Mouse (Mus musculus) heart, postnatal 0 days (tissue): Measurements from ENCODE around the gene Impg2.

Experiments used
- CTCF ChIP-seq: IDR thresholded peaks from 2 replicates; pipeline ENCODE4 v1.5.1; 2016; ENCODE audit warnings: antibody characterized with exemption, control low read depth, low read depth
- EP300 ChIP-seq: IDR thresholded peaks from 2 replicates; pipeline ENCODE4 v1.6.1; 2016; ENCODE audit warnings: antibody characterized with exemption, low read depth

- no peak for TF ChIP-seq CTCF
- no peak for TF ChIP-seq EP300
These were observed 8.6 kb downstream of the Impg2 start for GRCm38 (mm10) chr16:56212740-56213139.
